Mouse (Mus musculus) MN1 (cell line): Measurements from ENCODE around the gene Psmd12.

Experiments
- DNase-seq: peaks from one replicate; pipeline ENCODE4 v3.0.0-alpha.2; 2016; ENCODE audit warnings: low spot score

Psmd12 gene

GRCm38 (mm10) chr11:107479053-107479861, at the start of gene Psmd12:
TSS of gene Psmd12 (plus strand) at chr11:107479484.
- peak; percentile 95 for DNase-seq

GRCm38 (mm10) chr11:107431197-107431965, 47.9 kb upstream of the Psmd12 start:
- no peak for DNase-seq

- DNase-seq = no peak
These were observed 43.4 kb upstream of the Psmd12 start for GRCm38 (mm10) chr11:107435776-107436449.

GRCm38 (mm10) chr11:107437723-107438122, 41.6 kb upstream of the Psmd12 start:
- DNase-seq = no peak

- DNase-seq = no peak
These were observed 41.1 kb upstream of the Psmd12 start for GRCm38 (mm10) chr11:107438140-107438539.

GRCm38 (mm10) chr11:107441050-107441449, 38.2 kb upstream of the Psmd12 start:
- no peak for DNase-seq

- DNase-seq = no peak
These were observed 35.9 kb upstream of the Psmd12 start for GRCm38 (mm10) chr11:107443121-107444095.

- DNase-seq = no peak
These were observed 33.6 kb upstream of the Psmd12 start for GRCm38 (mm10) chr11:107445683-107446082.

- no peak for DNase-seq
These were observed 32.6 kb upstream of the Psmd12 start for GRCm38 (mm10) chr11:107446650-107447049.

GRCm38 (mm10) chr11:107447349-107447748, 31.9 kb upstream of the Psmd12 start:
- DNase-seq = no peak

GRCm38 (mm10) chr11:107447915-107448314, 31.4 kb upstream of the Psmd12 start:
- no peak for DNase-seq

GRCm38 (mm10) chr11:107449169-107449910, 29.9 kb upstream of the Psmd12 start:
- no peak for DNase-seq

GRCm38 (mm10) chr11:107450097-107450496, 29.2 kb upstream of the Psmd12 start:
- DNase-seq = no peak

- DNase-seq = no peak
These were observed 28.2 kb upstream of the Psmd12 start for GRCm38 (mm10) chr11:107451106-107451505.

GRCm38 (mm10) chr11:107452053-107452452, 27.2 kb upstream of the Psmd12 start:
- DNase-seq = no peak

- no peak for DNase-seq
These were observed 24.5 kb upstream of the Psmd12 start for GRCm38 (mm10) chr11:107454546-107455462.

- no peak for DNase-seq
These were observed 22.0 kb upstream of the Psmd12 start for GRCm38 (mm10) chr11:107457282-107457681.

GRCm38 (mm10) chr11:107458286-107458685, 21.0 kb upstream of the Psmd12 start:
- peak; percentile 18 for DNase-seq

GRCm38 (mm10) chr11:107458986-107459385, 20.3 kb upstream of the Psmd12 start:
- DNase-seq = no peak

- no peak for DNase-seq
These were observed 19.5 kb upstream of the Psmd12 start for GRCm38 (mm10) chr11:107459828-107460227.
